32 mouse cellular contexts compared by ENCODE assay signal in the genomic region with DNA sequence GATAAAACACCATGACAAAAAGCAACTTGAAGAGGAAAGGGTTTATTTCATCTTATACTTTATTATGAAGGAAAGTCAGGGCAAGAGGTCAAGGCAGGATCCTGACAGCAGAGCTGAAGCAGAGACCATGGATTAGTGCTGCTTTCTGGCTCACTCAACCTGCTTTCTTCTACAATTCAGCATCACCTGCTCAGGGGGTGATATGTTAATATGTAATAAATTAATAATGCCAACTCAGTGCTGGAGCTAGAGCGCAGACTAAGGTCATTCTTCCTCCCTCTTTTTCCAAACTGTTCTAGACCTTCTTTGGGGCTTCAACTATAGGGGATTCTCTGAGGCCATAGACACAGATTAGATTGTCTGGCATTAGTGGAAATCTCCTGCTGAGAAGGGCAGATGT. TPM values are rescaled to one million over a fixed set of nuclear protein-coding genes. Genes with fewer than 3 reads are reported as not detected.
DNase-seq lines count a peak whose midpoint lies in the region; ATAC-seq lines count a peak whose summit lies in the region.
"Had no signal": no experiment of that assay in that cellular context is flagged by ENCODE, and none has a peak within 500 bp of the region (broad histone marks: within the 10 kb centered on the region; RNA-seq: fewer than 3 reads in every experiment).

No protein-coding gene starts in this region.

- H3K4me1 ChIP-seq in kidney, embryonic 15.5 days, result no peaks in the 10 kb centered on the region
- no peaks in the 10 kb centered on the region for H3K4me1 ChIP-seq in limb, embryonic 11.5 days (ENCODE audit: control insufficient read depth, insufficient read depth, low read length)
- H3K4me1 ChIP-seq in limb, embryonic 10.5 days, result no peaks in the 10 kb centered on the region
- H3K4me1 ChIP-seq: embryonic facial prominence, embryonic 13.5 days; embryonic facial prominence, embryonic 15.5 days; forebrain, embryonic 10.5 days; forebrain, embryonic 12.5 days had no signal

- peak; percentile 28 for DNase-seq in heart, adult 11 months
- no peak for DNase-seq in heart, postnatal 14 days
- DNase-seq in kidney, adult 9 months, result peak; percentile 80
- DNase-seq in limb, embryonic 11.5 days (ENCODE audit: low spot score), result peak; percentile 4
- no peak for DNase-seq in limb, embryonic 10.5 days (ENCODE audit: low spot score)
- DNase-seq in retina, postnatal 1 day, result peak; percentile 4
- DNase-seq in retina, embryonic 14.5 days (ENCODE audit: low spot score), result no peak
- DNase-seq: adrenal gland, adult 8-10 months; adrenal gland, postnatal 14 days; adrenal gland, postnatal 36 days; B cell, adult 2 months; cerebellum, adult 11 months; cerebellum, adult 18-20 months; cerebellum, adult 8-10 months; cerebellum, adult 9-11 months; cerebellum, postnatal 14 days; cerebellum, postnatal 36 days; embryo, embryonic 11 days had no signal

- no peak overlapping the region for H3K4me2 ChIP-seq in kidney, embryonic 15.5 days
- no peak overlapping the region for H3K4me2 ChIP-seq in limb, embryonic 11.5 days (ENCODE audit: low read depth, severe bottlenecking)
- H3K4me2 ChIP-seq: embryonic facial prominence, embryonic 13.5 days; embryonic facial prominence, embryonic 15.5 days; forebrain, embryonic 12.5 days had no signal

- H3K27me3 ChIP-seq in kidney, embryonic 15.5 days, result no peaks in the 10 kb centered on the region
- no peaks in the 10 kb centered on the region for H3K27me3 ChIP-seq in limb, embryonic 11.5 days (ENCODE audit: control insufficient read depth, insufficient read depth, low read length)
- no peaks in the 10 kb centered on the region for H3K27me3 ChIP-seq in limb, embryonic 10.5 days (ENCODE audit: low read depth, poor library complexity, severe bottlenecking)
- H3K27me3 ChIP-seq: embryonic facial prominence, embryonic 13.5 days; embryonic facial prominence, embryonic 15.5 days; forebrain, embryonic 12.5 days had no signal

- no peak overlapping the region for H3K4me3 ChIP-seq in kidney, embryonic 15.5 days (replicated peaks)
- H3K4me3 ChIP-seq in limb, embryonic 11.5 days (ENCODE audit: low read depth, low read length), result no peak overlapping the region
- H3K4me3 ChIP-seq in limb, embryonic 10.5 days, result no peak overlapping the region
- H3K4me3 ChIP-seq: embryonic facial prominence, embryonic 13.5 days; embryonic facial prominence, embryonic 15.5 days; erythroblast, embryonic 14.5 days; forebrain, embryonic 10.5 days; forebrain, embryonic 12.5 days had no signal

- no peaks in the 10 kb centered on the region for H3K36me3 ChIP-seq in kidney, embryonic 15.5 days
- H3K36me3 ChIP-seq in limb, embryonic 11.5 days (ENCODE audit: control insufficient read depth, insufficient read depth, low read length), result no peaks in the 10 kb centered on the region
- no peaks in the 10 kb centered on the region for H3K36me3 ChIP-seq in limb, embryonic 10.5 days
- H3K36me3 ChIP-seq: embryonic facial prominence, embryonic 13.5 days; embryonic facial prominence, embryonic 15.5 days; forebrain, embryonic 10.5 days; forebrain, embryonic 12.5 days; G1E had no signal

- intact Hi-C loops in heart, postnatal 14 days (cut with DNase I), result no loop called here

- 94% methylated on average over 1 of the region's 1 CpGs for WGBS in kidney, embryonic 15.5 days
- 100% methylated on average over 1 of the region's 1 CpGs for WGBS in limb, embryonic 11.5 days
- WGBS in limb, embryonic 10.5 days, result 89% methylated on average over 1 of the region's 1 CpGs

- no peak for ATAC-seq in kidney, embryonic 15.5 days (replicated peaks; ENCODE audit: low FRiP score)
- no peak for ATAC-seq in limb, embryonic 11.5 days (ENCODE audit: insufficient number of reproducible peaks, low FRiP score, low TSS enrichment, low read depth)
- ATAC-seq: activated CD4-positive, CD25-positive, alpha-beta regulatory T cell, adult 4 months; CD4-positive, CD25-positive, alpha-beta regulatory T cell, adult 4 months; forebrain, embryonic 14.5 days; Patski had no signal

- H3K9ac ChIP-seq in kidney, embryonic 15.5 days, result no peak overlapping the region
- no peak overlapping the region for H3K9ac ChIP-seq in limb, embryonic 11.5 days (ENCODE audit: low read length)
- H3K9ac ChIP-seq: embryonic facial prominence, embryonic 13.5 days; embryonic facial prominence, embryonic 15.5 days; forebrain, embryonic 12.5 days had no signal

- no peak overlapping the region for H3K27ac ChIP-seq in kidney, embryonic 15.5 days
- H3K27ac ChIP-seq in limb, embryonic 11.5 days (replicated peaks; ENCODE audit: low read depth, low read length), result no peak overlapping the region
- H3K27ac ChIP-seq in limb, embryonic 10.5 days, result no peak overlapping the region
- H3K27ac ChIP-seq: embryonic facial prominence, embryonic 13.5 days; embryonic facial prominence, embryonic 15.5 days; forebrain, embryonic 10.5 days; forebrain, embryonic 12.5 days had no signal

- no peaks in the 10 kb centered on the region for H3K9me3 ChIP-seq in kidney, embryonic 15.5 days (replicated peaks)
- no peaks in the 10 kb centered on the region for H3K9me3 ChIP-seq in limb, embryonic 11.5 days (ENCODE audit: control insufficient read depth, low read length)
- H3K9me3 ChIP-seq in limb, embryonic 10.5 days (replicated peaks), result no peaks in the 10 kb centered on the region
- H3K9me3 ChIP-seq: embryonic facial prominence, embryonic 13.5 days; embryonic facial prominence, embryonic 15.5 days; forebrain, embryonic 10.5 days; forebrain, embryonic 12.5 days had no signal

RNA-seq across cellular contexts. Expression of a gene that starts 6.3 kb away (rescaled TPM):
- 1 to 10 TPM; 1.0 to 1.3 TPM for total RNA-seq in heart, postnatal 14 days (2021)
- 0.14 and 0.17 TPM in 2 replicates for polyA plus RNA-seq in kidney, embryonic 15.5 days (2015; fragmentation: Nextera tagmentation; extraction: Ambion mirVana)
- polyA plus RNA-seq in limb, embryonic 11.5 days (2014; fragmentation: Nextera tagmentation; extraction: Ambion mirVana), result not detected in 2 replicates
- polyA plus RNA-seq in limb, embryonic 10.5 days (2016; fragmentation: Nextera tagmentation; extraction: Ambion mirVana), result not detected in 2 replicates
- total RNA-seq: adrenal gland, adult 8-10 months; adrenal gland, postnatal 36 days; CH12.LX; common myeloid progenitor, adult 5-6 weeks; G1E had no signal
- polyA plus RNA-seq: activated CD4-positive, CD25-positive, alpha-beta regulatory T cell, adult 4 months; CD4-positive, CD25-positive, alpha-beta regulatory T cell, adult 4 months; embryonic facial prominence, embryonic 11.5 days; embryonic facial prominence, embryonic 13.5 days; erythroblast, embryonic 14.5 days; forebrain, embryonic 10.5 days; forebrain, embryonic 12.5 days; forebrain, embryonic 14.5 days; G1E; Patski had no signal

RNA-seq across cellular contexts. Expression of a gene that starts 38.0 kb away (rescaled TPM):
- total RNA-seq in heart, postnatal 14 days (2021), result 10 to 100 TPM; 54.0 to 99.2 TPM
- 0.36 and 0.48 TPM in 2 replicates for polyA plus RNA-seq in kidney, embryonic 15.5 days (2015; fragmentation: Nextera tagmentation; extraction: Ambion mirVana)
- not detected in 2 replicates for polyA plus RNA-seq in limb, embryonic 11.5 days (2014; fragmentation: Nextera tagmentation; extraction: Ambion mirVana)
- 0.20 and 0.24 TPM in 2 replicates for polyA plus RNA-seq in limb, embryonic 10.5 days (2016; fragmentation: Nextera tagmentation; extraction: Ambion mirVana)
- total RNA-seq: CH12.LX; common myeloid progenitor, adult 5-6 weeks; G1E had no signal
- polyA plus RNA-seq: activated CD4-positive, CD25-positive, alpha-beta regulatory T cell, adult 4 months; CD4-positive, CD25-positive, alpha-beta regulatory T cell, adult 4 months; erythroblast, embryonic 14.5 days; forebrain, embryonic 14.5 days; G1E; Patski had no signal

RNA-seq across cellular contexts. Expression of a gene that starts 43.9 kb away (rescaled TPM):
- under 1 TPM; 0.22 to 0.67 TPM for total RNA-seq in heart, postnatal 14 days (2021)
- polyA plus RNA-seq in kidney, embryonic 15.5 days (2015; fragmentation: Nextera tagmentation; extraction: Ambion mirVana), result 0.17 TPM in 1 of 2 replicates, not detected in the other
- not detected in 2 replicates for polyA plus RNA-seq in limb, embryonic 11.5 days (2014; fragmentation: Nextera tagmentation; extraction: Ambion mirVana)
- polyA plus RNA-seq in limb, embryonic 10.5 days (2016; fragmentation: Nextera tagmentation; extraction: Ambion mirVana), result not detected in 2 replicates
- total RNA-seq: CH12.LX; common myeloid progenitor, adult 5-6 weeks; G1E had no signal
- polyA plus RNA-seq: activated CD4-positive, CD25-positive, alpha-beta regulatory T cell, adult 4 months; CD4-positive, CD25-positive, alpha-beta regulatory T cell, adult 4 months; embryonic facial prominence, embryonic 11.5 days; embryonic facial prominence, embryonic 13.5 days; embryonic facial prominence, embryonic 15.5 days; erythroblast, embryonic 14.5 days; forebrain, embryonic 10.5 days; forebrain, embryonic 12.5 days; forebrain, embryonic 14.5 days; G1E; Patski had no signal

Comparison
In these comparisons a context has a peak if more than half of its experiments do, and no peak if none do; other contexts are left out.
1. DNase-seq: peak in heart, adult 11 months (single experiment), kidney, adult 9 months (single experiment), limb, embryonic 11.5 days (single experiment) and retina, postnatal 1 day (single experiment); none in heart, postnatal 14 days (0 of 2), limb, embryonic 10.5 days (single experiment) and retina, embryonic 14.5 days (single experiment).